Comparison of ENCODE assay signal across 26 mouse cellular contexts in the genomic region with DNA sequence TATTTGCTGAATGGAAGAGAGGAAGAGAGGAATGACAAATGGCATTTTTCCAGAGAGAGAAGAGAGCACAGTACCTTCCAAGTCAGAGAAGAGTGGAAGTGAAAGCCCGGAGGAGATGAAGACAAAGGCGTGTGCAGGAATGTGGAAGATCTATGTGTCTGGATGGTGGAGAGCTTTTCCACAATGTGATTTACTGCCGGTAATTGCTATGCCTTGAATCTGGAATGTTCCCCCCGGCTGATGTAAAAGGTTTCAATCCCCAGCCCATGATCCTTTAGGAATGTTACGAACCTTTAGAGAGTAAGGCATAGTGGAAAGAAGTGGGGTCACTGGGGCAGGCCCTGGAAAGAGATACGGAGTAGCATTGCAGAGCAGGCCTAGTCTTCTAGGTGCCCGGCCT.
"Had no signal": no experiment of that assay in that cellular context is flagged by ENCODE, and none has a peak within 500 bp of the region (broad histone marks: within the 10 kb centered on the region; RNA-seq: fewer than 3 reads in every experiment).

No protein-coding gene starts in this region.

- H3K27ac ChIP-seq: gastrocnemius, adult 2 months; heart, embryonic 10.5 days; hindbrain, embryonic 10.5 days; hindbrain, embryonic 12.5 days; hindbrain, embryonic 14.5 days; intestine, embryonic 15.5 days; limb, embryonic 12.5 days; limb, embryonic 15.5 days; liver, embryonic 12.5 days; liver, embryonic 14.5 days had no signal

- H3K36me3 ChIP-seq: heart, embryonic 10.5 days; heart, embryonic 12.5 days; hindbrain, embryonic 10.5 days; hindbrain, embryonic 12.5 days; intestine, embryonic 15.5 days; limb, embryonic 12.5 days; limb, embryonic 15.5 days; liver, embryonic 12.5 days had no signal

- H3K4me3 ChIP-seq: gastrocnemius, adult 2 months; heart, embryonic 10.5 days; heart, embryonic 12.5 days; hindbrain, embryonic 10.5 days; hindbrain, embryonic 12.5 days; intestine, embryonic 15.5 days; limb, embryonic 12.5 days; limb, embryonic 15.5 days; liver, embryonic 12.5 days had no signal

- H3K9ac ChIP-seq: heart, embryonic 12.5 days; hindbrain, embryonic 12.5 days; hindbrain, embryonic 14.5 days; intestine, embryonic 15.5 days; limb, embryonic 12.5 days; limb, embryonic 15.5 days; liver, embryonic 12.5 days; liver, embryonic 14.5 days had no signal

- H3K9me3 ChIP-seq: heart, embryonic 10.5 days; heart, embryonic 12.5 days; hindbrain, embryonic 10.5 days; hindbrain, embryonic 12.5 days; intestine, embryonic 15.5 days; limb, embryonic 12.5 days; limb, embryonic 15.5 days; liver, embryonic 12.5 days had no signal

- DNase-seq: gastrocnemius, adult 2 months; gastrocnemius, postnatal 10 days; gastrocnemius, postnatal 25 days; heart, adult 18-20 months; heart, postnatal 10 days; heart, postnatal 4 days; kidney, adult 18-20 months; kidney, adult 8-10 months; kidney, postnatal 10 days; kidney, postnatal 25 days; layer of hippocampus, adult 9-11 months; layer of hippocampus, postnatal 36 days; left cerebral cortex, postnatal 4 days had no signal

- H3K4me2 ChIP-seq: heart, embryonic 12.5 days; hindbrain, embryonic 12.5 days; hindbrain, embryonic 14.5 days; intestine, embryonic 15.5 days; limb, embryonic 12.5 days; limb, embryonic 15.5 days; liver, embryonic 12.5 days had no signal

- H3K4me1 ChIP-seq: hindbrain, embryonic 10.5 days; hindbrain, embryonic 12.5 days; limb, embryonic 12.5 days; limb, embryonic 15.5 days had no signal

- ATAC-seq: hindbrain, embryonic 16.5 days; inflammation-experienced regulatory T-cells, adult 6 months; intestine, embryonic 15.5 days; intestine, postnatal 0 days; liver, embryonic 12.5 days had no signal

- H3K27me3 ChIP-seq: heart, embryonic 12.5 days; hindbrain, embryonic 12.5 days; intestine, embryonic 15.5 days; limb, embryonic 12.5 days; limb, embryonic 15.5 days; liver, embryonic 12.5 days had no signal
